Mouse (Mus musculus) brain, embryonic 18.5 days (tissue): ENCODE data around the gene Dusp1.

Source experiments
- DNase-seq: peaks from one replicate; pipeline ENCODE4 v3.0.0-alpha.2; 2012; ENCODE audit warnings: low read depth, low spot score

Dusp1 gene

DNA sequence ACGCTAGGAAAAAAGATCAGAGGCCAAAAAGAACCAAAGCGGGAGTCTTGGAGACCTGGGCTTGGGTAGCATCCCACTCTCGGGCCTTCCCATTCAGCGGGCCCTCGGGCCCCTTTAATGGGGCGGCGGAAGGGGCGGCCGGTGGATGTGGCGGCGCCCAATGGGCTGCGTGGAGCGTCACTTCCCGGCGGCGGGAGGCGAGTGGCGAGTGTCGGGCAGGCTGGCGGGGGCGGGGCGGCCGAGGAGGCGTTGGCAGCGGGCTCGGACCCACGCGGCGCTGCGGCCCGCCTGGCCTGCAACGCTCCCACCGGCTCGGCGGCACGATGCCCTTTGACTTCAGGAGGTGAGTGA lies 663 bp downstream of the Dusp1 start, which contains the start of gene Ergic1:
TSS of gene Ergic1 (plus strand) at position 200 of the 351 bp plus-strand sequence.
- DNase-seq: peak; percentile 79

DNA sequence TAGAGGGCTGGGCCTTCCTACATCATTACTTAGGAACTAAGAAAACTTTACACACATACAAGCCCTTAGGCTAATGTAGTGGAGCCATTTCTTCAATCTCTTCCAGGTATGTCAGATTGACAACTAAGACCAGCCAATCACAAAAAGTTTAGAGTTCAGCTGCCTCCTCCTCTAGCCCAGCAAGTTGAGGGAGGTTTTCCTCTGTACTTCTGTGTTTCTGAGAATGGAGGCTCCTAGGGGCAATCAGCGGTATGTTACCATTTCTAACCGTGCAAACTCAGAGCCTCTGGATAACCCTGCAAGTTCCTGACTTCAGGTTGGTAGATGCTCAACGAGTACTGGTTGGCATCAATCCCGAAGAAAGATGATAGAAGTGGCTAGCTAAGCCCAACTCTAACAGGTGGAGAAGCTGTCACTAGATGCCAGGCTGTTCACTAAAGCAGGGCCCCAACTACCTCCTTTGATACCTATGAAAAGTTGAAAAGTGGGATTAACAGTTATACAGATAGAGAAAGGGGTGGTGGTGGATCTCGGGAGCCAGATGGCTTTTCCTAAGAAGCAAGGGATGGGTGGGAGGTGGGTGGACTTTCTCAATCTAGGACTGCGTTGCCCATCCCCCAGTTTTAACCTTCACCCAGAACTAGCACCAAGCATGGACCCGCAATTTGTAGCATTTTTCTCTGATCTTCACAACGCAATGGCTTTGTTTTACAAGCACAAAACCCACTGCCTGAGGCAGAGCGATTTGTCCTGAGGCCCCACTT lies 1.2 kb downstream of the Dusp1 start:
- DNase-seq: no peak

- DNase-seq: no peak
Observed at GRCm38 (mm10) chr17:26553033-26553432, 8.9 kb downstream of the Dusp1 start.

DNA sequence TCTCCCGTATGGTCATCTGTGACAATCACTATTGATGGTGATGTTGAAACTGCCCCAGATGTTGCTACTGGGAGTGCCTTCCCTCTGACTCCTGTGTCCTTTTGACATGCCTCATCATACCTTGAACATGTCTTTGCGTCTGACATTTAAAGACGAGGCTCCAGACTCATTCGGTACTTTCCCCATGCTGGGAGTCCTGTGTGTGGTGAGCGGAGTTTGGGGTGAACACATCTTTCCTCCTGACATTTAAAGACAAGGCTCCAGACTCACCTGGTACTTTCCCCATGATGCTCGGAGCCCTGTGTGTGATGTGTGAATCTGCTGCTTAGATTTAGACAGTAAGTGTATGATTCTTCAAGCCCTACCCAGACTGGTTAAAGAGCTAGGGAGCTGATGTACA lies 10.8 kb downstream of the Dusp1 start:
- DNase-seq: no peak

- no peak for DNase-seq
Observed at GRCm38 (mm10) chr17:26549148-26549809, 12.6 kb downstream of the Dusp1 start.

DNA sequence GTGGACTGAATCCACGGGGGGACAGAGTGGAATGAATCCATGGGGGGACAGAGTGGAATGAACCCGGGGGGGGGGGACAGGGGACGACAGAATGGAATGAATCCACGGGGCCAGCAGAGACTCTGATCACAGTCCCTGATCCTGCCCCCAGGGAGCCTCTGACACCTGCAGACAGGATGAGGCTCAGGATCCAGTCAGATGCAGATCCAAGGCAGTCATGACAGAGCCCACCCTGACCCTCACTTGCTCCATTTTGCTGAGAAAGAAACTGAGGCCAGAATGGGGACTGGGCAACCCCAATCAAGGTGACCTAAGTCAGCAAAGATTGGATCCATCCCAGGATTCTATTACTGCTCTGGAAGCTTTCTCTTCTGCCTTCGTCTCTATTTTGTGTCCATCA lies 13.4 kb downstream of the Dusp1 start:
- DNase-seq: no peak

GRCm38 (mm10) chr17:26547771-26548170 lies 14.2 kb downstream of the Dusp1 start:
- DNase-seq: no peak

DNA sequence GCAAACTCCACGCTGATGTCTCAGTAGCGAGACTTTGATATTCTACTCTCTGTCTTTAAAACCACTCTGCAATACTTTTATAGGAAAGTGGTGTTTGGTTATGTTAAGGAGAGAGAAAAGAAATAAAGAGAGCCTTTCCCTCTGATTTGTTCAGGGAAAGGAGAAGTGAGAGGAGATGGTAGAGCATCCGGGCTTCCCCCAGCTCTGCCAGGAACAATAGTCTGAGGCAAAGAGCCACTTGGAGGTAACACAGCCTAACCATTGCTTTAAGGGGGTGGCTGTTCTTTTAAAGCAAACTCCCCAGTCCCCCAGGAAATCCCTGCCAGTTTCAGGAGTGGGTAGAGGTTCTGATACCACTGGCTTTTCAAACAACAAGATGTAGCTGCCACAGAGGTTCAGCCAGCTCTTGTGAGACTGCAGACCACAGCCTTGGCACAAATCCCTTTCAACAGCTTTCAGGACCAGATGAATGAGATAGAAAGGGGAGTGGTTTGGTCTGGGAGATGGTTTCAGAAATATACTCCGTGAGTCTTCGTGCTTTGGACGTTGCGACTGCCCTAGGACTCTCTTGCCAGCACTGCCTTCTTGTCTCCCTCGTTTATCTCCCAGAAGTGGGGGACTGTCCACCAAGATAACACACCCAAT lies 17.5 kb downstream of the Dusp1 start:
- DNase-seq: no peak

DNA sequence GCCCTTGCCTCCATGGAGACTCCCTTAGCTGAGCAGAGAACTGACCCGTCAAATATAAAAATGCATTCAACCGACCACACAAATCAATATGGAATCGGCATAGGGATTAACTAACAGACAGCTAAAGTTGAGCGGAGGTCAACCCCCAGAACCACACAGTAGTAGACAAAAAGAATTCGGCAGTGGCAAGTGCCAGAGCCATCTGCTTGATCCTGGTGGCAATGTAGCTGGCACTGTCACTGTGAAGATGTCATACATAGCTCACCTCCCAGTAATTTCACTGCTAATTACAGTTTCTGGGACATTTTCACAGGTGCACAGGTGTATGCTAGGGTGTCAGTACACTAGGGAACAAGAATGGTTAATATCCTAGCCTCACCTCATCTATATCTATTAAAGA lies 21.8 kb downstream of the Dusp1 start:
- no peak for DNase-seq

DNA sequence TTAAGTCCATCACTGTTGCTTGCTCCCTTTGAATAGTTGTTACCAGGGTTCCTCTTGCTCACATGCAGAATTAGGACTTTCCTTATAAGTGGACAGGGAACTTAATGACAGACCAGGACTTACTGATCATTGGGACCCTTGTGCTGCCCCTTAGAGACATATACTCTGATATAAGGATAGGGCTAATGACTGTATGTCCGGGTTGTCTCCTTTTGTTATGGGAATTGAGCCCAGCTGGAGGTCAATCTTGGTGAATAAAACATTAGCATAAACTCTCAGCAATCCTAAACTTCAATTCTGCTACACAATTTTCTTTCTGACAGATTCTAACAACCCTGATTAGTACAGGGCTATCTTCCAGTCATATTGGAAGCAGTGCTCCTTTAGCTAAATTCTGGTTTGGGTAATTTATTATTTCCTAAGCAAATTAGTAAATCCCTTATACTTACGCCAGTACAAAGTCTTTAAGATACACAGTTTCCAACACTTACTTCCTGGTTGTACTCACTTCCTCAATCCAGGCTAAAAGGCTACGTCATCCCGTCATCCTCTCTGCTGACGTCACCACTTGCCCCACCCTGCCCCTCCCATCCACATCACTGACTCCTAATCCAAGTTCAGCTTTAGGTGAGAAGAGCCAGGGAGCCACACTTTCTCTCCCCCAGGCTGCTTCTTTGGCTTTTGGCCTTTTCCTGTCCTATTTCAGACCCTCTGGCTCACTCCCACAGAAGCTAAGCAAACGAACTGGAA lies 24.0 kb downstream of the Dusp1 start:
- DNase-seq: no peak

DNA sequence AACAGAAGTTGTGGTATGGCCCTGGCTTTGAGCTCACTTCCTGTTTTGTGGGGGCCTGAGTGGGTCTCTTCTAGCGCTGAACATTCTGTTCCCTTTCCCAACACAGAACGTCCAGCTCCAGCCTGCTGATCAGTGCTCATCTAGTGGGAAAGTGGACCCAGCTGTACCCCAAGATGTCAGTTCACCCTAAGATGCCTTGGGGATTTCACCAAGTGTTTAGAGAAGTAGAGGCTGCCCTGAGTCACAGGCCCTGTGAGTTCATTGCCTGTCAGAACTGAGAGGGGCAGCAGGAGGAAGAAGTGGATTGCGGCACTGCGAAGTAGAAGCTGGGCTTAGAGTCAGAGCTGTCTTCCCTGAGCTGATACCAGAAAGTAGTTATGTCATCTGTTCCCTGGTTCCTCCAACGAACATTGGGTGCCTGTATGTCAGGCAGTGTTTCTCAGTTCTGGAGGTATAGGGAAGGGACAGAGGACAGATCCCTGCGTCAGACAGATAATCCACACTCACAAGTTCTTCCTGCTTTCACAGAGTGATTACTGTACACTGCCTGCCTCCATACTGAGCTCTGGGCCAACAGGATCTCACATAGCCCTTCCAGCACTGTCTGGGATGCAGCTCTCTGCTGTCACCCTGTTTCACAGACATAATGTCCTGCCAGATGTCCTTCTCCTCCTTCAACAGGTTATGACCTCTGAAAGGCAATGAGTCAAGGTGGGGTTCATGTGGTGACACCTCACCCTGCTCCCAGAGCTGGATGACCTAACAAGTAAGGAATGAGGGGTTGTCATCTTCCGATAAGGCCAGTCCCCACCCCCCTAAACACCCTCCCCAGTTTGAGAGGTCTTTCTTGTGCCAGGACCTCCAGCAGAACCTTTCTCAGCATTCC lies 26.4 kb downstream of the Dusp1 start:
- no peak for DNase-seq

DNA sequence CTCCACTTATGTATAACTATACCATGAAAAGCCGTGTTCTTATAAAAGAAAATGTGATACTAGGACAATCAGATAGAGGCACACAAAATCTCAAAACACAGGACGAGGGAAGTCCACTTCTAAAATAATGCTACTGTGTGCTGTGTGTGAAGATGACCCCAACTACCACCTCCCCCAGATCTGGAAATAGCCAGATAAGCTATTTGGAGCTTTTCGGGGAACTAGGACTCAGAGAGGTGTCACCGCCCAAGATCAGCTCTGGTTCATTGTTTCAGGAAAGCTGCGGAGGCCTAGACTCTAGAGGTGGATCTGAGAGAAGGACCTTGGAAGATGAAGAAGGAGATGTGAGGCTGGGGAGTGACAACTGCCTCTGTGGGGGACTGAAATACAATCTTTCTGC lies 27.2 kb downstream of the Dusp1 start:
- DNase-seq: no peak

DNA sequence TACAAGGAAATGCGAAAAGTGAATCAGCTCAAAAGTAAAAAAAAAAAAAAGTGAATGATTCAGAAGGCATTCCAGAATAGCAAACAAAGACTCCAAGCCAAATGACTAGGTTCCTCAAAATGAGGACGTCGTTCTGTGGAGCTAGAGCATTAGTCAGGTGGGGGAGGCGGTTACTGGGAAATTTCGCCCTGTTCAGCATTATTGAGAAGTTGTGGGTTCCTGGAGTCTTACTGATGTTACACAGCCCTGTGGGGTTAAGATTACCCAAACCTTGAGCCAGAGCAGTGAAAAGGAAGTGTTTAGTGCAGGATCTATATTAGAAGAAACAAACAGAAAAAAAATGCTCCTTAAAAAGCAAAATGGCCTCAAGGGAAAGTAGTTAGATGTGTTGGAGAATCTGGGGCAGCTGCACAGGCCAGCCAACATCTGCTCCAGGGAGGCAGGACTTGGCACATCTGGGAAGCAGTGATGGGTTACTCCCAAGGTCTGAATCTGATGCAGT lies 28.0 kb downstream of the Dusp1 start:
- DNase-seq: no peak

DNA sequence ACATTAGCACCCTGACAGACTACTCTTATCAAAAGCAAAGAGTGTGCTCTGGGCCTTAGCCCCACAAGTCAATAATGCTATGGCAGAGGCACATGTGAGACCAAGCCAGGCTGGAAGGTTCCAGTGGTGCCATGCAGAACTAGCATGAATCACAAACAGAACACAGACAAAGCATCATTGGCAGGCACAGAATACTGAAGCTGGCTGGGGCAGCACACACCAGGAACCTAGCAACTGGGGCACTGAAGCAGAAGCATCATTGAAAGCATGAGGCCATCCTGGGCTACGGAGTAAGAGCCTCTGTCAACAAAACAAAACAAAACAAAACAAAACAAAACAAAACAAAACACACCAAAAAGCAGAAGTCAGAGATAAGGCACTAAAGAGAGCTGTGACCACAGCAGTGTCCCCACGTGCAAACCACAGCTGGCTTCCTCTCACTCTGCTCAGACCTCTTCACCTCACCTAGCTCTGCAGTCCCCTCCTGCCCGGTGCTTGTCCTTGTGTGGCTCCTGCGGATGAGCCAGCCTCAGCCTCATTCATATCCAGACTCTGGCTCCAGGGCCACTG lies 29.4 kb downstream of the Dusp1 start:
- DNase-seq: no peak

- no peak for DNase-seq
Observed at GRCm38 (mm10) chr17:26531395-26532027, 30.4 kb downstream of the Dusp1 start.

DNA sequence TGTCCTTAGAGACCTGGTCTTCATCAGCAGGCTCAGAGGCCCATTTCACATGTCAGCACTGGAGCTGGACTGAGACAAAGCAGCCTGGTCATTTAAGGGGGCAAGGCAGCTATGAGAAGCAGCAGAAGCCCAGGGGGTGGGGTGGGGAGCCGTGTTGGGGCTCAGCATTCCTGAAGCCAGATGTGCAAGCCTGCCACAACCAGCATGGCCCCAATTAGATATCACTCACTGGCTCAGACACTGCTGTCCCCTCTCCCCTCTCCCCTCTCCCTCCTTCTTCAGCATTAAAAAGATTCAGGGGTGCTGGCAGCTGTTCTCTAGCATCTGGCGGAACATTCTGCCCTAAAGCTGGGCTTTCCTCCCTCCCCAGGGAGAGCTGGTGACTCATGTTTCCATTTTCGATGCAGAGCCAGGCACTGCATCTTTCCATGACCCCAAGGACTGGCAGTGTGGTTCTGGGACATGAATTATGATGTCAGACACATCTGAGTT lies 31.3 kb downstream of the Dusp1 start:
- DNase-seq: no peak

- DNase-seq: no peak
Observed at GRCm38 (mm10) chr17:26529791-26530241, 32.1 kb downstream of the Dusp1 start.

DNA sequence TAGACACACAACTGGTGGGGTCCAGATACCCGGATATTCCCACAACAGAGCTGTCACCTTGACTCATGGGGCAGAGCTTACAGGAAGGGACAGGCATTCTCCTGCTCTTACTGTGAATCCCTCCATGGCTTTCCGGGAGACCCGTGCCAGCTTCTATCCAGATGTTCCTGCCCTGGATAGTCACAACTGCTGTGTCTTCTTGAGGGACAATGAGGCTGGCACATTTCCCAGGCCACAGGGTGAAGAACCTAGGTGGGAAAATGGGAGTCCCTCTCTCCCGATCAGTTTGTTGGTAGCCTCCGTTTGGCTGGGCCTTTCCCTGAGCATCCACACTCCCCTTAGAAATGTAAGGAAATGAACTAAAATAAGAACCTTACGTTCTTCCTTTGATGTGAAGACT lies 33.2 kb downstream of the Dusp1 start:
- DNase-seq: no peak

- no peak for DNase-seq
Observed at GRCm38 (mm10) chr17:26527291-26527690, 34.6 kb downstream of the Dusp1 start.

DNA sequence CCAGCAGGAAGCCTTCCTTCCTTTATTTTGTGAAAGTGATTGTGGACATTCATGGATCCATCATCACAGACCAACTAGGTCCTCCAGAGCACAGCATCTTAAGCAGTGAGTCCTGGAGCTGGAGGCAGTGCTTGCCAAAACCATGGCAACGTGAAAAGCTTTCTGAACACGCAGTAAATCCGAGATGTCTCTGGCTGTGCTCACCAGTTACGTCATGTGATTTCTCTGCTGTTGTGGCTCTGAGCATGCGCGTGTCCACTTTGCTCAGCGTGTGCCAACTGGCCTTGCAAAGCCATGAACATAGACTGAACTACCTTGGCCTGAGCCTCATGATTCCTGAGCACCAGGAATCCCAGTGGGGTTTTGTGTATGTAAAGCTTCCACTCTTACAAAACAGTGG lies 36.6 kb downstream of the Dusp1 start:
- peak; percentile 12 for DNase-seq
